Mouse (Mus musculus): ENCODE data around the gene Cd209a. TPM values are rescaled to one million over a fixed set of nuclear protein-coding genes. Genes with fewer than 3 reads are reported as not detected.

The Cd209a gene
- polyA plus RNA-seq, 1 experiment from 2014 or later, result 0.26 TPM

- ATAC-seq (ENCODE audit: borderline replicate concordance, extremely low read depth, low FRiP score, low TSS enrichment), result no peak
- WGBS, result 55% methylated on average over 7 of the region's 7 CpGs
- H3K9me3 ChIP-seq, result no peaks in the 10 kb centered on the region
Measured at GRCm38 (mm10) chr8:3707611-3708010, 41.2 kb downstream of the Cd209a start.

GRCm38 (mm10) chr8:3705711-3706110 lies 43.1 kb downstream of the Cd209a start:
- no peaks in the 10 kb centered on the region for H3K4me1 ChIP-seq
- H3K27ac ChIP-seq, result no peak overlapping the region
- H3K4me3 ChIP-seq, result no peak overlapping the region
- H3K9ac ChIP-seq, result no peak overlapping the region
- no peak for ATAC-seq (ENCODE audit: borderline replicate concordance, extremely low read depth, low FRiP score, low TSS enrichment)
- no peaks in the 10 kb centered on the region for H3K36me3 ChIP-seq
- WGBS, result 51% methylated on average over 4 of the region's 4 CpGs
- H3K4me2 ChIP-seq, result no peak overlapping the region
- H3K9me3 ChIP-seq, result no peaks in the 10 kb centered on the region
- no peaks in the 10 kb centered on the region for H3K27me3 ChIP-seq

More at GRCm38 (mm10) chr8:3707611-3708010, 41.2 kb downstream of the Cd209a start:
- Histone ChIP-seq H3K4me2 (no peak overlapping the region), H3K36me3 (no peaks in the 10 kb centered on the region), H3K27ac (no peak overlapping the region), H3K27me3 (no peaks in the 10 kb centered on the region), H3K4me1 (no peaks in the 10 kb centered on the region), H3K9ac (no peak overlapping the region), H3K4me3 (no peak overlapping the region)

GRCm38 (mm10) chr8:3701491-3701890 lies 47.3 kb downstream of the Cd209a start:
- H3K27ac ChIP-seq, result no peak overlapping the region
- H3K9ac ChIP-seq, result no peak overlapping the region
- no peak for ATAC-seq (ENCODE audit: borderline replicate concordance, extremely low read depth, low FRiP score, low TSS enrichment)
- H3K4me3 ChIP-seq, result no peak overlapping the region
- no peaks in the 10 kb centered on the region for H3K4me1 ChIP-seq
- H3K9me3 ChIP-seq, result no peaks in the 10 kb centered on the region
- no peaks in the 10 kb centered on the region for H3K36me3 ChIP-seq
- H3K4me2 ChIP-seq, result no peak overlapping the region
- WGBS, result 86% methylated on average over 1 of the region's 1 CpGs
- no peaks in the 10 kb centered on the region for H3K27me3 ChIP-seq

- no peak for ATAC-seq (ENCODE audit: borderline replicate concordance, extremely low read depth, low FRiP score, low TSS enrichment)
- no peak within 1 kb of the TSS for H3K9ac ChIP-seq
- H3K36me3 ChIP-seq, result no peaks in the 10 kb centered on the region
- 81% methylated on average over 3 of the region's 3 CpGs for WGBS
- H3K4me1 ChIP-seq, result no peaks in the 10 kb centered on the region
- no peaks in the 10 kb centered on the region for H3K27me3 ChIP-seq
- H3K4me3 ChIP-seq, result no peak within 1 kb of the TSS
- no peak within 1 kb of the TSS for H3K4me2 ChIP-seq
- H3K27ac ChIP-seq, result no peak within 1 kb of the TSS
- no peaks in the 10 kb centered on the region for H3K9me3 ChIP-seq
Measured at GRCm38 (mm10) chr8:3694121-3694520, 54.7 kb downstream of the Cd209a start, which contains the start of gene Fcer2a. TSS of gene Fcer2a (minus strand) at chr8:3694175.

Small RNA genes lying within 50 kb of the gene (microRNA-seq; reads per million reads assigned to microRNA genes)
- not detected for gene Gm24934

Other genes starting within 250 kb of the Cd209a start
- 45.7 and 50.7 TPM in 2 replicates for gene Mcoln1, start 248.5 kb downstream of the Cd209a start, polyA plus RNA-seq (2015; fragmentation: Nextera tagmentation; extraction: Ambion mirVana)
- gene Pnpla6, start 233.6 kb downstream of the Cd209a start, polyA plus RNA-seq (2015; fragmentation: Nextera tagmentation; extraction: Ambion mirVana), result 21.7 and 29.9 TPM in 2 replicates
- gene C330021F23Rik, start 181.0 kb downstream of the Cd209a start, polyA plus RNA-seq (2015; fragmentation: Nextera tagmentation; extraction: Ambion mirVana), result 0.77 and 1.1 TPM in 2 replicates
- gene Camsap3, start 161.7 kb downstream of the Cd209a start, polyA plus RNA-seq (2015; fragmentation: Nextera tagmentation; extraction: Ambion mirVana), result 5.8 and 6.9 TPM in 2 replicates
- gene Xab2, start 127.7 kb downstream of the Cd209a start, polyA plus RNA-seq (2015; fragmentation: Nextera tagmentation; extraction: Ambion mirVana), result 58.0 and 61.8 TPM in 2 replicates
- 83.5 and 91.0 TPM in 2 replicates for gene Pet100, start 127.4 kb downstream of the Cd209a start, polyA plus RNA-seq (2015; fragmentation: Nextera tagmentation; extraction: Ambion mirVana)
- gene Pcp2, start 123.4 kb downstream of the Cd209a start, polyA plus RNA-seq (2015; fragmentation: Nextera tagmentation; extraction: Ambion mirVana), result 0.12 TPM in 1 of 2 replicates, not detected in the other
- gene Stxbp2, start 118.0 kb downstream of the Cd209a start, polyA plus RNA-seq (2015; fragmentation: Nextera tagmentation; extraction: Ambion mirVana), result 75.6 and 84.6 TPM in 2 replicates
- not detected in 2 replicates for gene Retn, start 93.2 kb downstream of the Cd209a start, polyA plus RNA-seq (2015; fragmentation: Nextera tagmentation; extraction: Ambion mirVana)
- 1.8 and 2.0 TPM in 2 replicates for gene Mcemp1, start 83.2 kb downstream of the Cd209a start, polyA plus RNA-seq (2015; fragmentation: Nextera tagmentation; extraction: Ambion mirVana)
- 6.8 and 8.2 TPM in 2 replicates for gene Fcor, start 76.6 kb downstream of the Cd209a start, polyA plus RNA-seq (2015; fragmentation: Nextera tagmentation; extraction: Ambion mirVana)
- gene Trappc5, start 72.7 kb downstream of the Cd209a start, polyA plus RNA-seq (2015; fragmentation: Nextera tagmentation; extraction: Ambion mirVana), result 38.4 and 39.4 TPM in 2 replicates
- gene Fcer2a, start 54.8 kb downstream of the Cd209a start, polyA plus RNA-seq (2015; fragmentation: Nextera tagmentation; extraction: Ambion mirVana), result 0.23 TPM in 1 of 2 replicates, not detected in the other
- gene Clec4g, start 28.3 kb downstream of the Cd209a start, polyA plus RNA-seq (2015; fragmentation: Nextera tagmentation; extraction: Ambion mirVana), result 0.40 and 0.47 TPM in 2 replicates
- not detected in 2 replicates for gene Cd209e, start 105.3 kb upstream of the Cd209a start, polyA plus RNA-seq (2015; fragmentation: Nextera tagmentation; extraction: Ambion mirVana)
- not detected in 2 replicates for gene Cd209d, start 129.6 kb upstream of the Cd209a start, polyA plus RNA-seq (2015; fragmentation: Nextera tagmentation; extraction: Ambion mirVana)
- not detected in 2 replicates for gene Cd209b, start 177.9 kb upstream of the Cd209a start, polyA plus RNA-seq (2015; fragmentation: Nextera tagmentation; extraction: Ambion mirVana)
- 0.34 TPM in 2 replicates for gene Cd209c, start 205.8 kb upstream of the Cd209a start, polyA plus RNA-seq (2015; fragmentation: Nextera tagmentation; extraction: Ambion mirVana)